Mouse (Mus musculus) hindbrain, embryonic 13.5 days (tissue): ENCODE data around the gene Itga2. TPM values are rescaled to one million over a fixed set of nuclear protein-coding genes. Genes with fewer than 3 reads are reported as not detected.

Experiments used
- ATAC-seq: fragments of 200-750 bp; cut with Nextera tagmentation; 2 replicates; pipeline ENCODE4 v1.8.0; 2017; ENCODE audit warnings: moderate TSS enrichment; ENCODE audit not compliant: low FRiP score
- H3K27ac ChIP-seq: fragments of 300-500 bp; sonication (generic); 2 replicates; pipeline ENCODE4 v1.5.1; 2015; ENCODE audit warnings: inconsistent platforms, mild to moderate bottlenecking, moderate library complexity
- H3K27me3 ChIP-seq: fragments of 300-500 bp; sonication (generic); 2 replicates; pipeline ENCODE4 v1.6.1; 2015; ENCODE audit warnings: mild to moderate bottlenecking, inconsistent platforms
- H3K36me3 ChIP-seq: fragments of 300-500 bp; sonication (generic); 2 replicates; pipeline ENCODE4 v1.6.1; 2015; ENCODE audit warnings: mild to moderate bottlenecking, inconsistent platforms
- H3K4me1 ChIP-seq: fragments of 300-500 bp; sonication (generic); replicated peaks from 2 replicates; pipeline ENCODE4 v1.6.1; 2015; ENCODE audit warnings: inconsistent platforms
- H3K4me2 ChIP-seq: fragments of 300-500 bp; sonication (generic); 2 replicates; pipeline ENCODE4 v1.6.1; 2015; ENCODE audit warnings: inconsistent platforms, mild to moderate bottlenecking, moderate library complexity
- H3K4me3 ChIP-seq: fragments of 300-500 bp; sonication (generic); 2 replicates; pipeline ENCODE4 v1.5.1; 2015; ENCODE audit warnings: mild to moderate bottlenecking, inconsistent platforms
- H3K9ac ChIP-seq: fragments of 300-500 bp; sonication (generic); 2 replicates; pipeline ENCODE4 v1.6.1; 2015; ENCODE audit warnings: mild to moderate bottlenecking, inconsistent platforms
- H3K9me3 ChIP-seq: fragments of 300-500 bp; sonication (generic); 2 replicates; pipeline ENCODE4 v1.6.1; 2016; ENCODE audit warnings: inconsistent platforms
- WGBS: fragments of 180-500 bp; shearing (Covaris S2); methylation state at CpG from one replicate; pipeline ENCODE4 v1.1.7; 2015; 5-methylcytosine and 5-hydroxymethylcytosine counted together
- polyA plus RNA-seq: library from polyadenylated mRNA; unstranded; fragments of >200 nt; fragmentation: Nextera tagmentation; extraction: Ambion mirVana; gene quantifications from 2 replicates; pipeline ENCODE4 v1.2.1, GENCODE M21; 2015

Itga2 gene
- polyA plus RNA-seq, 1 experiment from 2014 or later, result 1.9 TPM

GRCm38 (mm10) chr13:114839098-114839497, 92.8 kb downstream of the Itga2 start:
- peak overlapping the region; percentile 70 for H3K27ac ChIP-seq
- peak; percentile 73; the same call in 1 of the 2 replicates for ATAC-seq
- WGBS, result 76% methylated on average over 9 of the region's 9 CpGs

DNA sequence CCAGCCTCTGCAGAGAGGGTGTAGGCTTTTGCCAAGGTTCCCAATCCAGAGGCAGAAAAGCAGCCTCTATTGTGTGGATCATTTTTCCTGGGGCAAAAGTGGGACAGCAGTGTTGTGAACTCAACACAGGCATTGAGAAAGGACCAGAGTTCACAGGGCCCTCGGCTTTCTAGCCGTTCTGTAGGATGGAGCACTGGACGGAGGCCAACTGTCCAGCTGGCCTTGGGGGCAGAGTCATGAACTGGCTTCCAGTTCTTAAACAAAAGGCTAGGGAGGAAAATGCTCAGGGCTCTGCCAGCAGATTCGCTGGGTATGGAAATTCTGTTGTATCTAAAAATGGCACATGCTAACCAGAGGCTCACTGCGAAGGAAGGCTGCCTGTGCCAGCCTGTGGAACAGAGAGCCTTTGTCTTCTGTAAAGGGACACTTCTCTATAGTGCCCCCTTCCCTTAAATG, 93.3 kb downstream of the Itga2 start:
- Histone ChIP-seq H3K4me2 (no peak overlapping the region), H3K9ac (no peak overlapping the region), H3K4me3 (no peak overlapping the region), H3K4me1 (peaks cover 4% of the 10 kb centered on the region; the same call in 1 of the 2 replicates), H3K27ac (peak overlapping the region; percentile 70), H3K9me3 (no peaks in the 10 kb centered on the region), H3K36me3 (peaks cover 2% of the 10 kb centered on the region; the same call in 1 of the 2 replicates), H3K27me3 (no peaks in the 10 kb centered on the region)
- WGBS, result 33% methylated on average over 5 of the region's 5 CpGs
- ATAC-seq, result peak; percentile 90

More at GRCm38 (mm10) chr13:114839098-114839497, 92.8 kb downstream of the Itga2 start:
- Histone ChIP-seq H3K4me2 (no peak overlapping the region), H3K27me3 (no peaks in the 10 kb centered on the region), H3K9me3 (no peaks in the 10 kb centered on the region), H3K4me3 (no peak overlapping the region), H3K9ac (no peak overlapping the region), H3K36me3 (no peaks in the 10 kb centered on the region), H3K4me1 (peaks cover 4% of the 10 kb centered on the region; the same call in 1 of the 2 replicates)

DNA sequence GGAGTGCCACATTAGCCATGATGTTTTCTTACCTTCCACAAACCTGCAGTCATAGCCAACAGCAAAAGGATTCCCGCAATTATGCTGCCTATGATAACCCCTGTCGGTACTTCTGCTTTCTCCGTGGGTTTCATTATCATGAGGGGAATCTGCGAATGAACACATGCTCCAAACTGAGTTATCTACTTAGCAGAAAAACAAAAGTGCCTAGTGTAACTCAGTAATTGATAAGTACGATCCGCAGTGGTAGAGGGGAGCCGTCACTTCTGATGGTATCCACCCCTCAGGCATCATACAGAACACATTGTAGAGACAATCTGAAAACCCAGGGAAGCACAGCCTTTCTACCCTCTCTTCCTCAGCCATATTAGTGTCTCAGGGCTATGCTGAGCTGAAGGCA, 94.8 kb downstream of the Itga2 start:
- 81% methylated on average over 7 of the region's 7 CpGs for WGBS
- H3K4me3 ChIP-seq, result no peak overlapping the region
- no peak overlapping the region for H3K9ac ChIP-seq
- H3K27me3 ChIP-seq, result no peaks in the 10 kb centered on the region
- H3K4me2 ChIP-seq, result no peak overlapping the region
- peaks cover 5% of the 10 kb centered on the region; the same call in 1 of the 2 replicates for H3K36me3 ChIP-seq
- peaks cover 4% of the 10 kb centered on the region; the same call in 1 of the 2 replicates for H3K4me1 ChIP-seq
- no peaks in the 10 kb centered on the region for H3K9me3 ChIP-seq
- H3K27ac ChIP-seq, result no peak overlapping the region
- ATAC-seq, result no peak

DNA sequence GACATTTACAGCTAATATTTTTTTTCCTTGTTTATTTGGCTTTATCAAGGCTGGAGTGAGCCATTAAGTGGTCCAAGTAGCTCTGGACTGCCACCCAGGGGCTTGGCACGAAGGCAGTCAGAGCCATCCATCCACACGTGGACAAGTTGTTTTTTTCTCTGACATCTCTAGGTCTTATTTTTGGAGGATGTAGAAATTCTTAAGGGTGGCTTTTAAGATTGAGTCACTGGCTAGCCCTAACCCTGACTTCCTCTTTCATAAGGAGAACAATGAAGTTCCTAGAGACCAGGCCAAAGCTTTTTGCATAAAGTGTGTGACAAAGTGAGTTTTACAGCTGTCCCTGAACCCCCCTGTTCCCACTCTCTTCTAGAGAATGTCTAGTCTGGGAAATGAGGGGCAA, 97.3 kb downstream of the Itga2 start:
- H3K27ac ChIP-seq, result no peak overlapping the region
- no peak for ATAC-seq
- no peak overlapping the region for H3K4me3 ChIP-seq
- WGBS, result 63% methylated on average over 2 of the region's 2 CpGs
- no peak overlapping the region for H3K9ac ChIP-seq
- H3K36me3 ChIP-seq, result peaks cover 24% of the 10 kb centered on the region
- no peak overlapping the region for H3K4me2 ChIP-seq
- H3K9me3 ChIP-seq, result no peaks in the 10 kb centered on the region
- H3K4me1 ChIP-seq, result peaks cover 4% of the 10 kb centered on the region; the same call in 1 of the 2 replicates
- H3K27me3 ChIP-seq, result no peaks in the 10 kb centered on the region

- Histone ChIP-seq H3K36me3 (peaks cover 30% of the 10 kb centered on the region), H3K4me3 (no peak overlapping the region), H3K4me1 (0 out of 2 replicates have a peak, but pooled peaks cover 2% of the 10 kb centered on the region), H3K9ac (no peak overlapping the region), H3K4me2 (no peak overlapping the region), H3K9me3 (no peaks in the 10 kb centered on the region), H3K27me3 (no peaks in the 10 kb centered on the region), H3K27ac (no peak overlapping the region)
- no peak for ATAC-seq
- 88% methylated on average over 4 of the region's 4 CpGs for WGBS
These were observed 98.5 kb downstream of the Itga2 start for GRCm38 (mm10) chr13:114833351-114833750.

DNA sequence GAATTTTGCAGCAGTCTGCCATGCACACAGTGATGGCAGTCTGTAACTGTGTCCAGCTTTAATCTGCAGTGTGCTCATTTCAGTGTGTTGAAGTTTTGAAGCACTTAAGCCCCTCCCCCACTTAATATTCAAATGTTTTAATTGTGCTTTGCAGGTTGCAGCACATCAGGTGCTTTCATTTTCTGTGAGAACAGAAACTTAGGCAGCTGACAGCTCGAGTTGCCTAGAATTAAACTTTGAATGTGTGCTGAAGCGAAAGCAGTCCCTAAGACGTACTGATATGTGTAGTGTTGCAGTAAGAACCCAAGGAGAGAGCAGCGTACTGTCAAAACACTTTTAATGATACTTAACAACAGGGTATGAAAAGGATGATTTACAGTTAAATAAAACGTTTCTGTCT, 99.1 kb downstream of the Itga2 start:
- Histone ChIP-seq H3K4me1 (no peaks in the 10 kb centered on the region), H3K36me3 (peaks cover 36% of the 10 kb centered on the region), H3K9me3 (no peaks in the 10 kb centered on the region), H3K27ac (no peak overlapping the region), H3K9ac (no peak overlapping the region), H3K4me3 (no peak overlapping the region), H3K27me3 (no peaks in the 10 kb centered on the region), H3K4me2 (no peak overlapping the region)
- 80% methylated on average over 5 of the region's 5 CpGs for WGBS
- no peak for ATAC-seq

GRCm38 (mm10) chr13:114831367-114831833, 100.5 kb downstream of the Itga2 start:
- H3K27ac ChIP-seq, result no peak overlapping the region
- no peak overlapping the region for H3K4me3 ChIP-seq
- no peak; the same call in 1 of the 2 replicates for ATAC-seq
- H3K27me3 ChIP-seq, result no peaks in the 10 kb centered on the region
- H3K9ac ChIP-seq, result no peak overlapping the region
- H3K4me2 ChIP-seq, result no peak overlapping the region
- H3K36me3 ChIP-seq, result peaks cover 47% of the 10 kb centered on the region
- H3K9me3 ChIP-seq, result no peaks in the 10 kb centered on the region
- H3K4me1 ChIP-seq, result no peaks in the 10 kb centered on the region
- 87% methylated on average over 4 of the region's 4 CpGs for WGBS

GRCm38 (mm10) chr13:114825377-114825855, 106.5 kb downstream of the Itga2 start:
- 92% methylated on average over 6 of the region's 6 CpGs for WGBS
- Histone ChIP-seq H3K27ac (no peak overlapping the region), H3K4me2 (no peak overlapping the region), H3K4me1 (no peaks in the 10 kb centered on the region), H3K4me3 (no peak overlapping the region), H3K9me3 (no peaks in the 10 kb centered on the region), H3K36me3 (peaks cover 59% of the 10 kb centered on the region), H3K27me3 (no peaks in the 10 kb centered on the region), H3K9ac (no peak overlapping the region)
- ATAC-seq, result no peak

- Histone ChIP-seq H3K4me3 (no peak overlapping the region), H3K36me3 (peaks cover 39% of the 10 kb centered on the region), H3K4me2 (no peak overlapping the region), H3K27ac (no peak overlapping the region), H3K9ac (no peak overlapping the region), H3K4me1 (peaks cover 9% of the 10 kb centered on the region), H3K27me3 (no peaks in the 10 kb centered on the region), H3K9me3 (no peaks in the 10 kb centered on the region)
- ATAC-seq, result no peak
- 100% methylated on average over 2 of the region's 2 CpGs for WGBS
These were observed 109.0 kb downstream of the Itga2 start for GRCm38 (mm10) chr13:114822871-114823270.

- Histone ChIP-seq H3K36me3 (peaks cover 17% of the 10 kb centered on the region), H3K4me3 (peak overlapping the region; percentile 72), H3K9ac (peak overlapping the region; percentile 82), H3K9me3 (no peaks in the 10 kb centered on the region), H3K27me3 (no peaks in the 10 kb centered on the region), H3K4me1 (peaks cover 12% of the 10 kb centered on the region), H3K4me2 (peak overlapping the region; percentile 87), H3K27ac (no peak overlapping the region)
- peak; percentile 82 for ATAC-seq
- 28% methylated on average over 9 of the region's 9 CpGs for WGBS
These were observed 113.4 kb downstream of the Itga2 start for GRCm38 (mm10) chr13:114818513-114818912.

- Histone ChIP-seq H3K4me1 (peaks cover 12% of the 10 kb centered on the region), H3K9me3 (no peaks in the 10 kb centered on the region), H3K4me2 (peak within 1 kb of the TSS; percentile 87), H3K27ac (no peak within 1 kb of the TSS), H3K36me3 (peaks cover 15% of the 10 kb centered on the region), H3K27me3 (no peaks in the 10 kb centered on the region), H3K4me3 (peak within 1 kb of the TSS; percentile 72), H3K9ac (peak within 1 kb of the TSS; percentile 82)
- peak; percentile 99 for ATAC-seq
- WGBS, result 1% methylated on average over 38 of the region's 39 CpGs
These were observed 114.0 kb downstream of the Itga2 start, which contains the start of gene Mocs2 for GRCm38 (mm10) chr13:114817751-114818360. TSS of gene Mocs2 (plus strand) at chr13:114818236.

GRCm38 (mm10) chr13:114809624-114810210, 122.2 kb downstream of the Itga2 start:
- ATAC-seq, result no peak

More at GRCm38 (mm10) chr13:114809624-114810210, 122.2 kb downstream of the Itga2 start:
- H3K9ac ChIP-seq, result no peak overlapping the region
- no peaks in the 10 kb centered on the region for H3K4me1 ChIP-seq
- 83% methylated on average over 5 of the region's 5 CpGs for WGBS
- H3K4me3 ChIP-seq, result no peak overlapping the region
- no peak overlapping the region for H3K27ac ChIP-seq
- H3K36me3 ChIP-seq, result no peaks in the 10 kb centered on the region
- no peaks in the 10 kb centered on the region for H3K9me3 ChIP-seq
- no peak overlapping the region for H3K4me2 ChIP-seq
- no peaks in the 10 kb centered on the region for H3K27me3 ChIP-seq
